Mouse (Mus musculus) limb, embryonic 11.5 days (tissue): ENCODE measurements around the gene Ppm1h. TPM values are rescaled to one million over a fixed set of nuclear protein-coding genes. Genes with fewer than 3 reads are reported as not detected.

Source experiments
- ATAC-seq: fragments of 200-750 bp; cut with Nextera tagmentation; 2 replicates; pipeline ENCODE4 v1.8.0; 2017; ENCODE audit warnings: low read depth; ENCODE audit not compliant: insufficient number of reproducible peaks, low FRiP score, low TSS enrichment
- DNase-seq: peaks from one replicate; pipeline ENCODE4 v3.0.0-alpha.2; 2015; ENCODE audit warnings: low spot score
- H3K27ac ChIP-seq: fragments of 300-500 bp; sonication (generic); replicated peaks from 2 replicates; pipeline ENCODE4 v1.5.1; 2014; ENCODE audit warnings: low read depth, mild to moderate bottlenecking, low read length
- H3K27me3 ChIP-seq: fragments of 300-500 bp; sonication (generic); 2 replicates; pipeline ENCODE4 v1.6.1; 2014; ENCODE audit warnings: mild to moderate bottlenecking, low read length, mixed read lengths; ENCODE audit not compliant: control insufficient read depth, insufficient read depth
- H3K36me3 ChIP-seq: fragments of 300-500 bp; sonication (generic); 2 replicates; pipeline ENCODE4 v1.6.1; 2014; ENCODE audit warnings: mild to moderate bottlenecking, low read length, moderate library complexity, mixed read lengths; ENCODE audit not compliant: control insufficient read depth, insufficient read depth
- H3K4me1 ChIP-seq: fragments of 300-500 bp; sonication (generic); 2 replicates; pipeline ENCODE4 v1.6.1; 2014; ENCODE audit warnings: low read length, mixed read lengths; ENCODE audit not compliant: control insufficient read depth, insufficient read depth
- H3K4me2 ChIP-seq: fragments of 300-500 bp; sonication (generic); 2 replicates; pipeline ENCODE4 v1.6.1; 2014; ENCODE audit warnings: low read depth, mild to moderate bottlenecking, moderate library complexity; ENCODE audit not compliant: severe bottlenecking
- H3K4me3 ChIP-seq: fragments of 300-500 bp; sonication (generic); 2 replicates; pipeline ENCODE4 v1.5.1; 2014; ENCODE audit warnings: low read depth, low read length
- H3K9ac ChIP-seq: fragments of 300-500 bp; sonication (generic); 2 replicates; pipeline ENCODE4 v1.6.1; 2014; ENCODE audit warnings: mild to moderate bottlenecking, low read length
- H3K9me3 ChIP-seq: fragments of 300-500 bp; sonication (generic); 2 replicates; pipeline ENCODE4 v1.6.1; 2016; ENCODE audit warnings: low read length; ENCODE audit not compliant: control insufficient read depth
- WGBS: fragments of 180-500 bp; shearing (Covaris S2); extraction: QIAGEN DNeasy Blood & Tissue Kit; methylation state at CpG from one replicate; pipeline ENCODE4 v1.1.7; 2014; 5-methylcytosine and 5-hydroxymethylcytosine counted together
- polyA plus RNA-seq: library from polyadenylated mRNA; unstranded; fragments of >200 nt; fragmentation: Nextera tagmentation; extraction: Ambion mirVana; gene quantifications from 2 replicates; pipeline ENCODE4 v1.2.1, GENCODE M21; 2014

The Ppm1h gene
- polyA plus RNA-seq, 1 experiment from 2014 or later: 5.1 TPM

DNA sequence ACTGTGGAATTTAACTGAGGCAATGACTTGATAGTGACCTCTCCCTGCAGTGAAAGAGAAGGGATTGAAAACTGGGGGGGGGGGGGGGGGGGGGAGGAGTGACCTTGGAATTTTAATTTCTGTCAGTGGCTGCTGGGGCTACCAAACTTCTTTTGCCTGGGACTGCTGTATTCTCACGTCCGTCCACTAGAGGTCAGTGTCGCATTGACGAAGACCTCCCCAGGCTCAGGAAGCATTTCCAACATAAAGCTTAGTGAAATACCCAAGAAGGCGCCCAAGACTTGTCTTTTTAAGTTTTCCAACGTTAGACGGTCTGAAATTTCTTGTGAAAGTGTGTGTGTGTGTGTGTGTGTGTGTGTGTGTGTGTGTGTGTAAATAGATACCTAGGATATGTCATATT lies 125.3 kb downstream of the Ppm1h start:
- 0 out of 2 replicates have a peak, but pooled peaks cover 7% of the 10 kb centered on the region for H3K9me3 ChIP-seq
- H3K9ac ChIP-seq: no peak overlapping the region
- no peaks in the 10 kb centered on the region for H3K36me3 ChIP-seq
- peaks cover 15% of the 10 kb centered on the region for H3K4me1 ChIP-seq
- H3K4me3 ChIP-seq: no peak overlapping the region
- H3K27me3 ChIP-seq: no peaks in the 10 kb centered on the region
- WGBS: 13% methylated on average over 7 of the region's 7 CpGs
- no peak for ATAC-seq
- no peak overlapping the region for H3K27ac ChIP-seq
- H3K4me2 ChIP-seq: no peak overlapping the region
- DNase-seq: peak; percentile 89

DNA sequence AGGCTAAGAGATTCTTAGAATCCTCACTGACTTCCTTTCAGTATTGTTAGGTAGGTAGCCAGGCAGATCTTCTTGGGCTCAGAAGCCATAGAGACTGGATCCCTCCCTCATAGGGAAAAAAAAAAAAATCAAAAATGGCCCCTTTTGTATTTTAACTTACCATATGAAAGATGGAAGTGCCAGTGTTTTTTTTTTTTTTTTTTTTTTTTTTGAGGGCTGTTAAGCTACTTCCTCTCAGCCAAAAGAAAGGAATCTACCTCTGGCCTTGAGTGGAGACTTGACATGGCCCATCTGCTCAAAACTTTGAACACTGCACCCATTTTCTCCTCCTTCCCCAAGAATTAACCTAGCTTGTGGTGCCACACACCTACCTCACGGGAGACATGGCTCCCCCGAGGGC lies 127.3 kb downstream of the Ppm1h start:
- Histone ChIP-seq H3K4me1 (peaks cover 26% of the 10 kb centered on the region), H3K9me3 (0 out of 2 replicates have a peak, but pooled peaks cover 7% of the 10 kb centered on the region), H3K27me3 (no peaks in the 10 kb centered on the region), H3K9ac (no peak overlapping the region), H3K4me3 (no peak overlapping the region), H3K4me2 (no peak overlapping the region), H3K27ac (peak overlapping the region; percentile 21; the same call in 1 of the 2 replicates), H3K36me3 (no peaks in the 10 kb centered on the region)
- DNase-seq: no peak
- no peak for ATAC-seq
- WGBS: 46% methylated on average over 2 of the region's 2 CpGs

DNA sequence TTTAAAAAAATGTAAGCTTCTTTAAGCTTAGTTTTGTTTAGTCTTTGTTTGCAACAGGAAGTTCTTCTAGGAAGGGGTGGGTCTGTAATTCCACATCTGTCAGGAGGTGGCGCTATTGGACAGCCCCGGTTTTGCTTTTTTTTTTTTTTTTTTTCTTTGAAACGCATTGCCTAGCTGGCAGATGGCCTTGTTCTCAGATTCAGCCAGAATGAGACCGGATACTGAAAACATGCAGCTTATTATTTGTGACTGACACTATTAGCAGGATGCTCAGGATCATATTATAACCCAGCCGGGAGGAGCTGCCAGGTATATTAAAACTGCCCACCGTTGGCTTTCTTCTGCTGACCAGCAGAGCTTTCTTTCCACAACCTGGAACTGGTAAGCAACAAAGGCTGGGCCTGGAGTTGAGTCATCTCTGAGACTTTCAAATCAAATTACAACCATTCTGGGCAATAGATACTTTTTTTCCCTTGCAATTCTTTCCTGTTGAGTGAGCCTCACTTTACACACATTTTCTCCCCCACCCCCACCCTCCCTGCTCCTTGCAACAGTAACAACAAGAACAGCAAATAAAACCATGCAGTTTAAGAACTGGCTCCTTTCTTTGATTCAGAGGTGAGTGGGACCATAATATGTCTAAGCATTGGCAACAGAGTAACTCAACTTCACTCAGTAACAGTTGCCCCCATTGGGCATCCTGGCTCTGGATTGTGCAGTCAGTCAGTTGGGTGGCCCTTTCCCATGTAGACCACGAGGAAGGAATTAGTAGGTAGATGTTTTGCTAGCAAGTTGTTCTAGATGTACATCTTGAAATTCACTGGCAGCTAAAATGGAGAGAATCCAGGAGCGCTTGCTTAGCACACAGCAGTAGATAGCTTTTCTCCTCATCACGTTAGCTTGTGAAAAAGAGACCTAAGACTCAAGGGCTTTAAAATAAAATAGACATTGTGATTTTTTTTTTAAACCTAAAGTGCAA lies 128.9 kb downstream of the Ppm1h start:
- Histone ChIP-seq H3K36me3 (no peaks in the 10 kb centered on the region), H3K4me3 (no peak overlapping the region), H3K27ac (0 out of 2 replicates have a peak overlapping the region, but pooled peaks have one; percentile 56), H3K9ac (peak overlapping the region; percentile 37), H3K4me1 (peaks cover 19% of the 10 kb centered on the region), H3K4me2 (no peak overlapping the region), H3K27me3 (no peaks in the 10 kb centered on the region), H3K9me3 (0 out of 2 replicates have a peak, but pooled peaks cover 7% of the 10 kb centered on the region)
- 33% methylated on average over 9 of the region's 9 CpGs for WGBS
- DNase-seq (peak; percentile 89), ATAC-seq (no peak)

DNA sequence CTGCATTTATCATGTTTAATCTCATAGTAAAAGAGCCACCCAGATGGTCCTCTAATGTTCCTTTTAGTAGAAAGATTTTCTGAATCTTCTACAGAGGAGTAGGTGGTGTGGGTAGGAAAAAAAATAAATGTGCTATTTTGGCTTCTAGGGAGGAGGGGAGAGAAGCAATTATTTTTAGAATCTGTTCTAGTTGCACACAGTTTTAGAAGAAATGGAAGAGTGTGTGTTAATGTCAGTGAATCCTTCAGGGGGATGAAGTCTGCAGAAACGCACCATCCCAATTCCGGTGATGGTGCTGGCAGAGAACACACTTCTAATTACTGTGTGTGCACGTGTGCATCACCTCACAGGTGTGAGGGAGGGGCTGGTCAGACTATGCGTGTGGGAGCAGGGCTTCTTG lies 129.6 kb downstream of the Ppm1h start:
- H3K4me1 ChIP-seq: peaks cover 17% of the 10 kb centered on the region
- WGBS: 75% methylated on average over 4 of the region's 4 CpGs

DNA sequence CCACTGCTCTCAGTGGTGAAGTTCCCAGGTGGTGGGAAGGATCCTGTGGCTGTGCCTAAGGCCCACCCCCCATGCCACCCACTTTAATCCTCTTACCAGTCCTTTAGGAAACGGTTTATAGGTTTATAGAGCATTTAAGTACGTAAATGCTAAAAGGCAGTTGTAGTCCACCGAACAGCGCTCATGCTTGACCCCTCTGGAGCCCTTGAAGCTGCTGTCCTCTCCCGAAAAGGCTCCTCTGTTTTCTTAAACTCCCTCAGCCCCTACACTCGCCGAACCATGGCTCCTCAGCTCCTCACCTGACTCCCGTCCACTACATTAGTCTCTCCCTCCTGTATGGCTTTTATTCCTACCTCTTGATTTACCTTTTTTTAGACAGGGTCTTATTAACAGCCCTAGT lies 131.3 kb downstream of the Ppm1h start:
- H3K4me2 ChIP-seq: no peak overlapping the region
- H3K36me3 ChIP-seq: no peaks in the 10 kb centered on the region
- H3K27me3 ChIP-seq: no peaks in the 10 kb centered on the region
- no peak for DNase-seq
- 52% methylated on average over 8 of the region's 8 CpGs for WGBS
- peaks cover 26% of the 10 kb centered on the region for H3K4me1 ChIP-seq
- H3K9ac ChIP-seq: no peak overlapping the region
- H3K9me3 ChIP-seq: 0 out of 2 replicates have a peak, but pooled peaks cover 3% of the 10 kb centered on the region
- H3K4me3 ChIP-seq: no peak overlapping the region
- H3K27ac ChIP-seq: no peak overlapping the region
- no peak for ATAC-seq

More for the DNA sequence above, 129.6 kb downstream of the Ppm1h start:
- Histone ChIP-seq H3K9me3 (0 out of 2 replicates have a peak, but pooled peaks cover 7% of the 10 kb centered on the region), H3K36me3 (no peaks in the 10 kb centered on the region), H3K4me2 (no peak overlapping the region), H3K4me3 (no peak overlapping the region), H3K27me3 (no peaks in the 10 kb centered on the region), H3K9ac (no peak overlapping the region), H3K27ac (no peak overlapping the region)
- ATAC-seq (no peak), DNase-seq (no peak)

DNA sequence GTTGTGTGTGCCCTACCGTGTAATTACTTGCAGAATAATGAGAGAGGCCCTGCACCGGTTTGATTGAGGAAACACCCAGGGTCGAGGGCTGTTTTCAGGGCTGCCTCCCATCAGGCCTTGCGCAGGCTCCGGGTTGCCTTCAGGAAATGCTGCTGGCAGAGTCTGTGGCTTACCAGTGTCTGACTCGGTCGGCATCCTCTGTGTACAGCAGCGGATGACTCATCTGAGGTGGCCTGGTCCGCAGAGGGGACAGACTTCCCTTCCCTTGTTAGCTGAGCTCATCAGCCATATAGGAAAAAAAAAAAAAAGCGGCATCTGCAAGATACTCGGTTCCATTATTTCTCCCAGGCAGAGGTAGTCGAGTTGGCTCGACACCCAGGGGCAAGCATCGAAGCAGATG lies 136.5 kb downstream of the Ppm1h start:
- Histone ChIP-seq H3K27me3 (no peaks in the 10 kb centered on the region), H3K9ac (0 out of 2 replicates have a peak overlapping the region, but pooled peaks have one; percentile 30), H3K27ac (no peak overlapping the region; the same call in 1 of the 2 replicates), H3K9me3 (no peaks in the 10 kb centered on the region), H3K36me3 (no peaks in the 10 kb centered on the region), H3K4me1 (peaks cover 16% of the 10 kb centered on the region), H3K4me3 (no peak overlapping the region), H3K4me2 (no peak overlapping the region)
- 30% methylated on average over 14 of the region's 14 CpGs for WGBS
- DNase-seq (peak; percentile 65), ATAC-seq (no peak)

DNA sequence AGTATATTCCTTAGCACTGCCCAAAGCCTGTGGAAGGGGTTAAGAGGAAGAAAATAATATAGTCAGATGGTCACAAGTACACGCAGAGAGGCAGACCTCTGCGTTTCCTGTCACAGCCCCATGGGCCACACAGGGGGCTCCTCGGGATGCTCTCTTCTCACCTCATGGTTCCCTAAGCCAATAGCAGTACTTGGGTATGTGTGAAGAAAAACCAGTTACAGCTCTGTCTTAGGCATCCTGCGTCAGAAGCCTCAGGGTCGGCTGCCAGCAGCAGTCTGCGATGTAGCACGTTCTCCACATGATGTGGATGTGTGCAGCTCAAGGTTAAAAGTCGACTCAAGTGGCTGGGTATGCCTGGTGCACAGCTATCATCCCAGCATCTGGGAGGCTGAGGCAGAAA lies 139.2 kb downstream of the Ppm1h start:
- H3K27me3 ChIP-seq: no peaks in the 10 kb centered on the region
- no peak for ATAC-seq
- H3K4me2 ChIP-seq: no peak overlapping the region
- no peaks in the 10 kb centered on the region for H3K9me3 ChIP-seq
- H3K9ac ChIP-seq: no peak overlapping the region
- no peaks in the 10 kb centered on the region for H3K36me3 ChIP-seq
- no peak overlapping the region for H3K27ac ChIP-seq
- 79% methylated on average over 8 of the region's 8 CpGs for WGBS
- DNase-seq: no peak
- H3K4me3 ChIP-seq: no peak overlapping the region
- peaks cover 16% of the 10 kb centered on the region for H3K4me1 ChIP-seq

DNA sequence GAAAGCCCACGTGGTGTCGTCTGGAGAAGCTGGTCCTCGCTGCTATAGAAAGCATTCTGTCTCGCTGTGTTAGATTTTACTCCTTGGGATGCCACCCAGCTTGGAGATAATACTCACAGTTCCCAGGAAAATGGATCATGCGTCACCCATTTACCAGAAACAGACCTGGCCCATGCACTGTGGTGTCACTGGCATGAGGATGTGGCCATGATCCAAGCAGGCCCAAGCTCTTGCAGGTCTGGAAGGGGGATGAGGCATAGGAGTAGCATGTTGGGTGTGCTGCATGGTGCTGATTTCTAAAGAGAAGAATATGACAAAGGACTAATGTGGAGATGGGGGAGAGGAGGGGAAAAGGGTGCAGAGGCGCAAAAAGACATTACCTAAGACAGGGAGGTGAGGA lies 141.2 kb downstream of the Ppm1h start:
- no peaks in the 10 kb centered on the region for H3K27me3 ChIP-seq
- H3K9ac ChIP-seq: no peak overlapping the region
- no peak overlapping the region for H3K4me2 ChIP-seq
- ATAC-seq (no peak), DNase-seq (no peak)
- no peak overlapping the region for H3K27ac ChIP-seq
- no peaks in the 10 kb centered on the region for H3K36me3 ChIP-seq
- H3K4me1 ChIP-seq: peaks cover 8% of the 10 kb centered on the region; the same call in 1 of the 2 replicates
- whole genome bisulfite sequencing: 92% methylated on average over 6 of the region's 6 CpGs
- no peaks in the 10 kb centered on the region for H3K9me3 ChIP-seq
- no peak overlapping the region for H3K4me3 ChIP-seq
